Mouse (Mus musculus) right cerebral cortex, adult 18-20 months (tissue): ENCODE measurements around the gene Kdm5a.

Experiments
- DNase-seq: peaks from one replicate; pipeline ENCODE4 v3.0.0; 2022; ENCODE audit warnings: mixed read lengths

Gene Kdm5a

DNA sequence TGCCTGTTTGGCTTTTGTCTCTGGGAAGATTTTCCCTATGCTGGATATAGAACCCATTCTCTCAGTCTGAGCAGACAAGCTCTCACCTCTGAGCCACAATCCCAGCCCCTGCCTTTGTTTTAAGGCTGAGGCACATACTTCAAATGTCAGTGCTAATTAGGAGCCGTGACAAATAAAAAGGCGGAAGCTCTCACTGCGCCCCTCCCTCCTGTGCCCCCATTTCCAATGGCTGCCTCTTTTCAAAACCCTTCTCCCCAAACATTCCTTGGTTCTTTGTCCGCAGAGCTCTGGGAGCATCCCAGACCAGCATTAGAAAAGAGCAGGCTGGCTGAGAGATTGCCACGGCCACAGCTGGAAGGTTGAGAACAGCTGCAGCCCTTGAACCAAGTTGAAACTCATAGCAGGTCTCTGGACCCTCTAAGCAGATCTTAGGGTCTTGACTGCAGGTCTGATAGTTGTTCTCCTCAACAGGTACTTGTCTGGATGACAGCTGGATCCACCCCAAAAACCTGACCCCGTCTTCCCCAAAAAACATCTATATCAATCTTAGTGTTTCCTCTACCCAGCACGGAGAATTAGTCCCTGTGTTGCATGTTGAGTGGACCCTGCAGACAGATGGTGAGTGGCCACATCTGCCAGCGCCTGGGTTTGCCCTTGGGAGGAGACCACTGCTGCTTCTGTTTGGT, 108.7 kb downstream of the Kdm5a start:
- no peak for DNase-seq

- no peak for DNase-seq
Measured at GRCm38 (mm10) chr6:120473427-120473826, 109.5 kb downstream of the Kdm5a start.

DNA sequence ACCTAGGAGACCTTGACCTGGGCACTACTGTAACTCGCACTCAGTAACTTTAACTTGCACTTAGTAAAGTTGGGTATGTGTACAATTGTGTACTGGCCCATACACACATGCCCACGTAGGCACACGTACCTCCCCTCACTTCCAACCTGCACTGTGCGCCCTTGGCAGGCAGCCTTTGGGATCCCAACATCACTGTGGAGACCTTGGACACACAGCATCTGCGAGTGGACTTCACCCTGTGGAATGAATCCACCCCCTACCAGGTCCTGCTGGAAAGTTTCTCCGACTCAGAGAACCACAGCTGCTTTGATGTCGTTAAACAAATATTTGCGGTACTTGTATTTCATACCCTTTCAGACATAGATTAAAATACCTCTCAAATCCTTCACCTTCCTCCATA, 111.4 kb downstream of the Kdm5a start:
- DNase-seq: no peak

- no peak for DNase-seq
Measured at GRCm38 (mm10) chr6:120479302-120479701, 115.4 kb downstream of the Kdm5a start.

GRCm38 (mm10) chr6:120480361-120480760, 116.4 kb downstream of the Kdm5a start:
- DNase-seq: peak; percentile 85

- DNase-seq: no peak
Measured at GRCm38 (mm10) chr6:120481538-120481937, 117.6 kb downstream of the Kdm5a start.

DNA sequence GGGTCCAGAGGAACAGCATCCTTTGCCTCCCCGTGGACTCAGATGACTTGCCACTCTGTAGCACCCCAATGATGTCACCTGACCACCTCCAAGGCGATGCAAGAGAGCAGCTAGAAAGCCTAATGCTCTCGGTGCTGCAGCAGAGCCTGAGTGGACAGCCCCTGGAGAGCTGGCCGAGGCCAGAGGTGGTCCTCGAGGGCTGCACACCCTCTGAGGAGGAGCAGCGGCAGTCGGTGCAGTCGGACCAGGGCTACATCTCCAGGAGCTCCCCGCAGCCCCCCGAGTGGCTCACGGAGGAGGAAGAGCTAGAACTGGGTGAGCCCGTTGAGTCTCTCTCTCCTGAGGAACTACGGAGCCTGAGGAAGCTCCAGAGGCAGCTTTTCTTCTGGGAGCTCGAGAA, 118.1 kb downstream of the Kdm5a start:
- DNase-seq: no peak

DNA sequence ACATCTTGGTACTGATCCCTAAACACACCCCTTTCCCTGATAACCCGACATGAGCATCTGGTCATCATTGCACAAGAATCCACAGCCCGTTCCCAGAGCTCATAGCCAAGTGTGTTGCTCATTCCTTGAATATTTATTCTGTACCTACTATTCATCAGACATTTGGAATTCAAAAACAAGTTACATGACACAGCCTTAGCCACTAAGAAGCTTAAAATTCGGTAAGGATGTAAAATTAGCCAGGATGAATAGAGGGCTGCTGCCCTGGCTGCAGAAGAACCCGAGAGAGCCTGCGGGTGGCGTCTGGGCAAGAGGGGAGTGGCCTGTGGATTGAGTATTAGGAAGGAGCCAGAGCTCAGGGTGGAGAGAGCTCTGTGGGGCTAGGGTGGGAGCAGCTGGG, 118.8 kb downstream of the Kdm5a start:
- DNase-seq: no peak

GRCm38 (mm10) chr6:120483211-120483626, 119.3 kb downstream of the Kdm5a start:
- DNase-seq: peak; percentile 90

- no peak for DNase-seq
Measured at GRCm38 (mm10) chr6:120485038-120485437, 121.1 kb downstream of the Kdm5a start.

DNA sequence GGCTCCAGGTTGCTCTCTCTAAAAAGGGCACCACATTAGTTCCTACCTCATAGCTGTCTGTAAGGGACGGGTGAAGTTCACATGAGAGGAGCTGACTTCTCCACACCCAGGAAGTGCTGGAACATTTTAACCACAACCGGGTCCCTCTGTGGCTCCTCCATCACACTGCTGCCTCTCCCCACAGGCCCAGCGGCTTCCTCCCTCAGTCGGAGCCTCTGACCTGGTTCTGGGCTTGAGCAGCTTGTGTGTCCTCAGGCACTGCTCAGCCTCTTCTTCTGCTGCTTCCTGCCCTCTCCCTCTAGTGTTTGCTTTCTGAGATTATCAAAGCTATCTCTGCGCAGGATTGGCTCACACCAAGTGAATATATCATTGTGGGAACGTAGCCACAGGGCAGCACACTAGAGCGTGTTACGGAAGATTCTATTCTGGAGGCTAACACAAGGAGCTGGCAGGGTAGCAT, 122.2 kb downstream of the Kdm5a start:
- DNase-seq: no peak

- DNase-seq: no peak
Measured at GRCm38 (mm10) chr6:120488647-120489046, 124.7 kb downstream of the Kdm5a start.

DNA sequence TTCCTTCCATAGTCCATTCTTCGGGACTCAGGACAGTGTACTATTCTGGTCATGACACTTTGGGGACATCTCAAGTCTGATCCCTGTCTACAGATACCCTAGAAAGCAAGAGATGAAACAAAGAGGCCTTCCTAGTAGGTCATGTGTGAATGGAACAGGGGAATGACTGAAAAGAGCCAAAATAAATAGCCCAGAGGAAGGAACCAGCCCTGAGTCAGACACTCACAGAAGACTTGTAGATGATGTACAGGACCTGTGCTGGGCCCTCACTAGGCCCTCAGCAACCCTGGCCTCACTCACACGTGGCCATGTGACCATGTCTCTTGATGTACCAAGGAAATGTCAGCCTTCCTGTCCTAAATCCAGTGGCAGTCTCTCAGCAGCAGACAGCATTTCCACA, 125.5 kb downstream of the Kdm5a start:
- DNase-seq: no peak

- no peak for DNase-seq
Measured at GRCm38 (mm10) chr6:120491064-120491463, 127.1 kb downstream of the Kdm5a start.

- DNase-seq: no peak
Measured at GRCm38 (mm10) chr6:120491862-120492498, 128.1 kb downstream of the Kdm5a start.

- no peak for DNase-seq
Measured at GRCm38 (mm10) chr6:120492499-120493373, 128.8 kb downstream of the Kdm5a start.

DNA sequence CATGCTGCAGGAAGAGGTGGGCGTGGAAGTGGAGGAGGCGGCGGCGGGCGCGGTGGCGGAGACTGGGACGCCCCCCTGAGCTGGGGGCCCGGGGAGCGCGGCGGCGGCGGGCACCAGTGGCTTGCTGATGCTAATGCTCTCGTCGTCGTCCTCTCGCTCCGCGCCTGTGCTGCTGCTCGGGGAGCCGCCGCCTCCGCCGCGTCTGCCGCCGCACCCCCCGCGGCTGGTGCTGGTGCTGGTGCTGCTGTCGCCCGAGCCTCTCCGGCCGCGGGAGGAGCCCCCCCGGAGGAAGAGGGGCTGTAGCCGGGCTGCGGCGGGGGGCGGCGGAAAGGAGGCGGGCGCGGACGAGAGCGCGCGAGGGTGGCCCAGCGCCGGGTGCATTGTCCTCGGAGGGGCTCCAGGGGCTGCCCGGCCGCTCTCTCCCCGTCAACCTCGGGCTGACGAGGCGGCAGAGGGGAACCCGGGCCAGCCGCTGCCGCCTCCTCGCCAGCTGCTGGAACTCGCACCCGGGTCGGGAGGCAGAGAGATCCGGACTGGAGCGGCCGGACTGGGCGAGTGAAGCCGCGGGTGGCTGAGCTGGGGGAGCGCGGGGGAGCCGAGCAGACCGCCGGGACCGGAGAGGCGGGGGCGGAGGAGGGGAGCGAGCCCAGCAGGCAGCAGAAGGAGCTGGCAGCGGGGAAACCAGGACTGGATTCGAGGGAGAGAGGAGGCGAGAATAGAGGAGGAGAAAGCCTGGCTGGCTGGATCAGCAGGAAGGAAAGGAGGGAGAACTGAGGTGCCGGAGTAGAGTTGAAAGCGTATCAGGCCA, 129.7 kb downstream of the Kdm5a start, which contains the start of gene Tmem121b:
Gene Tmem121b (minus strand): TSS at position 434 of the 808 bp plus-strand sequence.
- DNase-seq: peak; percentile 95
